Mouse (Mus musculus) R1 (cell line): ENCODE results near the gene Gfm2.

Experiments used
- DNase-seq: peaks from one replicate; pipeline ENCODE4 v3.0.0-alpha.2; 2018; ENCODE audit warnings: low read depth, low spot score

The Gfm2 gene

DNA sequence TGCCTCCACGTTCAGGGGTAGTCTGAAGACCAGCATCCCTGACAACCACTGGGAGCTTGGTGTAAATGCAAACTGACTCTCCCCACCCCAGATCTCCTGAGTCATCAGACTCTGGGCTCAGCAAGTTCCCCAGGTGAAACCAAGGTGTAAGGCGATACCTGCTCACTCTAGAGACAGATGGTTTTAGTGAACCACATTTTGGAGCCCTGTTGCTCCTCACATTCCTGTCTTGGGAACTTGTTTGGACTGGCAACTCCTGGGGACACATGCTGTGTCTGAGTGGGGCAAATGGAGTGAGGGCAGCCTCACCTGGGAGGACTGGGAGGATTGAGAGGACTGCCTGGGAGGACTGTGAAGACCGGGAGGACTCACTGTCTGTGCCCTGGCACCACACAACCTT, 90.1 kb downstream of the Gfm2 start:
- peak; percentile 62 for DNase-seq

GRCm38 (mm10) chr13:97230101-97230500, 92.4 kb downstream of the Gfm2 start:
- no peak for DNase-seq
